11 mouse cellular contexts compared by ENCODE assay signal in the genomic region with DNA sequence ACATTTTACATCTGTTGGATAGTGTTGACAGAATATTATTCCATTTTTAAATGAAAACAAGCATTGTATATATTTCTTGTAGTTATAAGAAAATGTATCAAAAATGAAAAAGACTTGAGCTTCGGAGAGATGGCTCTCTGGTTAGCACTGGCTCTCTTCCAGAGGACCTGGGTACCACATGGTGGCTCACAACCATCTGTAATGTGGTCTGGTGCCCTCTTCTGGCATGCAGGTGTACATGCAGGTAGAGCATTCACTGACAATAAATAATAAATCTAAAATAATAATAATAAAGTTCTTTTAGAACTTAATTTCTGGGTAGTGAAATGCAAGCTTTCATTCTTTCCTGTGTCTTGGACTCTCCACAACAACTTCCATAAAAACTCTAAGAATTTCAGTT. TPM values are rescaled to one million over a fixed set of nuclear protein-coding genes. Genes with fewer than 3 reads are reported as not detected.
DNase-seq lines count a peak whose midpoint lies in the region; ATAC-seq and TF ChIP-seq lines count a peak whose summit lies in the region.
"Had no signal": no experiment of that assay in that cellular context is flagged by ENCODE, and none has a peak within 500 bp of the region (broad histone marks: within the 10 kb centered on the region; RNA-seq: fewer than 3 reads in every experiment).

No protein-coding gene starts in this region.

- H3K4me3 ChIP-seq in gastrocnemius, adult 2 months = no peak overlapping the region
- H3K4me3 ChIP-seq in lung, embryonic 14.5 days (ENCODE audit: low read depth, low read length) = no peak overlapping the region
- H3K4me3 ChIP-seq: embryonic facial prominence, embryonic 12.5 days; neural tube, embryonic 15.5 days had no signal

- H3K27me3 ChIP-seq in lung, embryonic 14.5 days (ENCODE audit: insufficient read depth, low read length) = no peaks in the 10 kb centered on the region
- H3K27me3 ChIP-seq: embryonic facial prominence, embryonic 12.5 days; neural tube, embryonic 15.5 days had no signal

- peak; percentile 65 for TF ChIP-seq CTCF in gastrocnemius, adult 2 months (IDR thresholded peaks at IDR 0.05)
- peak; percentile 56 for TF ChIP-seq CTCF in lung, embryonic 14.5 days (IDR thresholded peaks at IDR 0.05; ENCODE audit: low read depth)

- H3K4me2 ChIP-seq in lung, embryonic 14.5 days = no peak overlapping the region
- H3K4me2 ChIP-seq: embryonic facial prominence, embryonic 12.5 days; neural tube, embryonic 15.5 days had no signal

- H3K4me1 ChIP-seq in lung, embryonic 14.5 days (ENCODE audit: insufficient read depth) = no peaks in the 10 kb centered on the region
- H3K4me1 ChIP-seq: embryonic facial prominence, embryonic 12.5 days had no signal

- no peak overlapping the region for H3K27ac ChIP-seq in gastrocnemius, adult 2 months
- no peak overlapping the region for H3K27ac ChIP-seq in lung, embryonic 14.5 days (ENCODE audit: low read depth)
- H3K27ac ChIP-seq: embryonic facial prominence, embryonic 12.5 days; neural tube, embryonic 15.5 days had no signal

- H3K9ac ChIP-seq in lung, embryonic 14.5 days = no peak overlapping the region
- H3K9ac ChIP-seq: embryonic facial prominence, embryonic 12.5 days; neural tube, embryonic 15.5 days had no signal

- intact Hi-C loops in gastrocnemius, adult 2 months (cut with DNase I) = loop anchor here (5.0 to 10.0 kb wide), 2 partner anchors 41 to 114 kb away; no protein-coding TSS in a partner anchor

- no peak for DNase-seq in gastrocnemius, adult 2 months
- DNase-seq in gastrocnemius, adult 18-20 months (ENCODE audit: low spot score) = no peak
- peak; percentile 49 for DNase-seq in lung, embryonic 14.5 days
- DNase-seq in lung, postnatal 25 days (ENCODE audit: low spot score) = no peak
- DNase-seq in ZHBTc4 (ENCODE audit: low read depth, low spot score) = peak; percentile 46
- DNase-seq in retina, postnatal 1 day = peak; percentile 49
- DNase-seq in urinary bladder, postnatal 14 days (ENCODE audit: low spot score) = no peak
- no peak for DNase-seq in heart, adult 11 months
- DNase-seq: gastrocnemius, postnatal 25 days had no signal

- peaks cover 8% of the 10 kb centered on the region; the same call in 1 of the 2 replicates for H3K36me3 ChIP-seq in lung, embryonic 14.5 days (ENCODE audit: insufficient read depth)

- ATAC-seq in lung, embryonic 14.5 days (ENCODE audit: insufficient read depth) = no peak

- WGBS in lung, embryonic 14.5 days = 35% methylated on average over 1 of the region's 1 CpGs

- H3K9me3 ChIP-seq in lung, embryonic 14.5 days (ENCODE audit: low read depth, low read length) = no peaks in the 10 kb centered on the region
- H3K9me3 ChIP-seq: embryonic facial prominence, embryonic 12.5 days; neural tube, embryonic 15.5 days had no signal

RNA-seq across cellular contexts. Expression of gene Slc35e4, which starts 4.3 kb away (rescaled TPM):
- total RNA-seq in gastrocnemius, adult 2 months (2021) = 10 to 100 TPM; 18.4 to 19.6 TPM
- total RNA-seq in gastrocnemius, adult 18-20 months (2021) = 10 to 100 TPM; 16.5 to 30.9 TPM
- 1.9 and 2.7 TPM in 2 replicates for polyA plus RNA-seq in lung, embryonic 14.5 days (2014; fragmentation: Nextera tagmentation; extraction: Ambion mirVana)

RNA-seq across cellular contexts. Expression of gene Tcn2, which starts 13.2 kb away (rescaled TPM):
- total RNA-seq in gastrocnemius, adult 2 months (2021) = 10 to 100 TPM; 11.9 to 18.2 TPM
- 10 to 100 TPM; 15.8 to 17.0 TPM for total RNA-seq in gastrocnemius, adult 18-20 months (2021)
- polyA plus RNA-seq in lung, embryonic 14.5 days (2014; fragmentation: Nextera tagmentation; extraction: Ambion mirVana) = 37.9 and 43.2 TPM in 2 replicates

RNA-seq across cellular contexts. Expression of gene Dusp18, which starts 23.7 kb away (rescaled TPM):
- 10 to 100 TPM in 1 of 2 experiments, 1 to 10 TPM in 1; 8.8 to 14.7 TPM for total RNA-seq in gastrocnemius, adult 2 months (2021)
- total RNA-seq in gastrocnemius, adult 18-20 months (2021) = 10 to 100 TPM in 1 of 2 experiments, 1 to 10 TPM in 1; 9.1 to 20.5 TPM
- 8.8 and 11.0 TPM in 2 replicates for polyA plus RNA-seq in lung, embryonic 14.5 days (2014; fragmentation: Nextera tagmentation; extraction: Ambion mirVana)

RNA-seq across cellular contexts. Expression of gene 4921536K21Rik, which starts 23.8 kb away (rescaled TPM):
- under 1 TPM; 0.10 to 0.31 TPM for total RNA-seq in gastrocnemius, adult 2 months (2021)
- under 1 TPM; 0.17 to 0.27 TPM for total RNA-seq in gastrocnemius, adult 18-20 months (2021)
- polyA plus RNA-seq in lung, embryonic 14.5 days (2014; fragmentation: Nextera tagmentation; extraction: Ambion mirVana) = 0.14 TPM in 1 of 2 replicates, not detected in the other

RNA-seq across cellular contexts. Expression of gene Pes1, which starts 45.0 kb away (rescaled TPM):
- 10 to 100 TPM; 32.8 to 33.7 TPM for total RNA-seq in gastrocnemius, adult 2 months (2021)
- 10 to 100 TPM; 31.0 to 31.8 TPM for total RNA-seq in gastrocnemius, adult 18-20 months (2021)
- polyA plus RNA-seq in lung, embryonic 14.5 days (2014; fragmentation: Nextera tagmentation; extraction: Ambion mirVana) = 77.2 and 82.0 TPM in 2 replicates

Comparison
In these comparisons a context has a peak if more than half of its experiments do, and no peak if none do; other contexts are left out.
1. DNase-seq: peak in lung, embryonic 14.5 days (single experiment), ZHBTc4 (single experiment) and retina, postnatal 1 day (single experiment); none in gastrocnemius, adult 2 months (single experiment), gastrocnemius, adult 18-20 months (single experiment), lung, postnatal 25 days (single experiment), urinary bladder, postnatal 14 days (single experiment) and heart, adult 11 months (single experiment).